Mouse (Mus musculus): ENCODE results near the gene Itgb2l. TPM values are rescaled to one million over a fixed set of nuclear protein-coding genes. Genes with fewer than 3 reads are reported as not detected.

The Itgb2l gene
- polyA plus RNA-seq, 1 experiment, result 0.07 TPM

GRCm38 (mm10) chr16:96426671-96427070, 16.7 kb downstream of the Itgb2l start:
- no peak overlapping the region for H3K4me2 ChIP-seq (ENCODE audit: low read depth)
- no peaks in the 10 kb centered on the region for H3K27me3 ChIP-seq (ENCODE audit: control insufficient read depth, insufficient read depth, insufficient read length)
- H3K79me2 ChIP-seq (ENCODE audit: control insufficient read depth, insufficient read depth), result no peaks in the 10 kb centered on the region
- H3K36me3 ChIP-seq (ENCODE audit: control insufficient read depth, insufficient read depth), result no peaks in the 10 kb centered on the region
- no peak for TF ChIP-seq POLR2A (IDR thresholded peaks at IDR 0.05; ENCODE audit: insufficient read length, low read depth)
- TF ChIP-seq REST (IDR thresholded peaks at IDR 0.05; ENCODE audit: insufficient read depth, insufficient read length), result no peak
- no peak for TF ChIP-seq E2F4 (IDR thresholded peaks at IDR 0.05; ENCODE audit: insufficient read depth)
- TF ChIP-seq TCF12 (IDR thresholded peaks at IDR 0.05; ENCODE audit: insufficient read depth, poor library complexity, severe bottlenecking), result no peak
- no peak for TF ChIP-seq MAX (IDR thresholded peaks at IDR 0.05; ENCODE audit: low read depth)
- TF ChIP-seq MYOD1 (IDR thresholded peaks at IDR 0.05; ENCODE audit: control insufficient read depth in 1 of 3, insufficient read length in 2 of 3, low read depth in 2 of 3), result no peak
- TF ChIP-seq CEBPB (IDR thresholded peaks at IDR 0.05; ENCODE audit: insufficient read depth, poor library complexity, severe bottlenecking), result no peak
- no peak for TF ChIP-seq USF1 (IDR thresholded peaks at IDR 0.05; ENCODE audit: low read depth)
- no peak for TF ChIP-seq POLR2AphosphoS2 (IDR thresholded peaks at IDR 0.05; ENCODE audit: insufficient read length, low read depth)
- no peak overlapping the region for H3K4me3 ChIP-seq
- H3ac ChIP-seq (ENCODE audit: control insufficient read depth, insufficient read length), result no peak overlapping the region

- Histone ChIP-seq H3ac (ENCODE audit: control insufficient read depth, insufficient read length) (no peak overlapping the region), H3K27me3 (ENCODE audit: control insufficient read depth, insufficient read depth, insufficient read length) (no peaks in the 10 kb centered on the region), H3K36me3 (ENCODE audit: control insufficient read depth, insufficient read depth) (no peaks in the 10 kb centered on the region), H3K4me2 (ENCODE audit: low read depth) (no peak overlapping the region), H3K4me3 (no peak overlapping the region), H3K79me2 (ENCODE audit: control insufficient read depth, insufficient read depth) (no peaks in the 10 kb centered on the region)
- TF ChIP-seq E2F4 (IDR thresholded peaks at IDR 0.05; ENCODE audit: insufficient read depth) (no peak), MYOD1 (IDR thresholded peaks at IDR 0.05; ENCODE audit: control insufficient read depth in 1 of 3, insufficient read length in 2 of 3, low read depth in 2 of 3) (no peak), TCF3 (IDR thresholded peaks at IDR 0.05; ENCODE audit: insufficient read length, low read depth) (no peak), POLR2A (IDR thresholded peaks at IDR 0.05; ENCODE audit: insufficient read length, low read depth) (no peak), POLR2AphosphoS2 (IDR thresholded peaks at IDR 0.05; ENCODE audit: insufficient read length, low read depth) (no peak), TCF12 (IDR thresholded peaks at IDR 0.05; ENCODE audit: insufficient read depth, poor library complexity, severe bottlenecking) (no peak), USF1 (IDR thresholded peaks at IDR 0.05; ENCODE audit: low read depth) (no peak), CEBPB (IDR thresholded peaks at IDR 0.05; ENCODE audit: insufficient read depth, poor library complexity, severe bottlenecking) (no peak), SRF (IDR thresholded peaks at IDR 0.05; ENCODE audit: control insufficient read depth, insufficient read length, low read depth) (no peak), MAX (IDR thresholded peaks at IDR 0.05; ENCODE audit: low read depth) (no peak), MYOG (IDR thresholded peaks at IDR 0.05; ENCODE audit: control insufficient read depth in 1 of 3, insufficient read depth in 1 of 3, insufficient read length in 2 of 3, low read depth in 2 of 3) (no peak), REST (IDR thresholded peaks at IDR 0.05; ENCODE audit: insufficient read depth, insufficient read length) (no peak)
Measured at GRCm38 (mm10) chr16:96425044-96425443, 18.4 kb downstream of the Itgb2l start.

GRCm38 (mm10) chr16:96408064-96408465, 35.4 kb downstream of the Itgb2l start:
- no peak for TF ChIP-seq MAX (IDR thresholded peaks at IDR 0.05; ENCODE audit: low read depth)
- no peak for TF ChIP-seq TCF3 (IDR thresholded peaks at IDR 0.05; ENCODE audit: insufficient read length, low read depth)
- no peak for TF ChIP-seq E2F4 (IDR thresholded peaks at IDR 0.05; ENCODE audit: insufficient read depth)
- no peak for TF ChIP-seq SRF (IDR thresholded peaks at IDR 0.05; ENCODE audit: control insufficient read depth, insufficient read length, low read depth)
- TF ChIP-seq MYOG (IDR thresholded peaks at IDR 0.05; ENCODE audit: control insufficient read depth in 1 of 3, insufficient read depth in 1 of 3, insufficient read length in 2 of 3, low read depth in 2 of 3), result no peak
- TF ChIP-seq TCF12 (IDR thresholded peaks at IDR 0.05; ENCODE audit: insufficient read depth, poor library complexity, severe bottlenecking), result no peak
- no peak for TF ChIP-seq REST (IDR thresholded peaks at IDR 0.05; ENCODE audit: insufficient read depth, insufficient read length)
- TF ChIP-seq POLR2AphosphoS2 (IDR thresholded peaks at IDR 0.05; ENCODE audit: insufficient read length, low read depth), result no peak
- no peak for TF ChIP-seq POLR2A (IDR thresholded peaks at IDR 0.05; ENCODE audit: insufficient read length, low read depth)
- no peak for TF ChIP-seq MYOD1 (IDR thresholded peaks at IDR 0.05; ENCODE audit: control insufficient read depth in 1 of 3, insufficient read length in 2 of 3, low read depth in 2 of 3)
- TF ChIP-seq CEBPB (IDR thresholded peaks at IDR 0.05; ENCODE audit: insufficient read depth, poor library complexity, severe bottlenecking), result no peak
- no peak for TF ChIP-seq USF1 (IDR thresholded peaks at IDR 0.05; ENCODE audit: low read depth)
- no peaks in the 10 kb centered on the region for H3K36me3 ChIP-seq (ENCODE audit: control insufficient read depth, insufficient read depth)
- H3K27me3 ChIP-seq (ENCODE audit: control insufficient read depth, insufficient read depth, insufficient read length), result no peaks in the 10 kb centered on the region
- H3K4me2 ChIP-seq (ENCODE audit: low read depth), result no peak overlapping the region
- no peak overlapping the region for H3K4me3 ChIP-seq
- H3ac ChIP-seq (ENCODE audit: control insufficient read depth, insufficient read length), result no peak overlapping the region
- H3K79me2 ChIP-seq (ENCODE audit: control insufficient read depth, insufficient read depth), result no peaks in the 10 kb centered on the region

GRCm38 (mm10) chr16:96406312-96406711, 37.1 kb downstream of the Itgb2l start:
- no peak overlapping the region for H3ac ChIP-seq (ENCODE audit: control insufficient read depth, insufficient read length)
- no peak overlapping the region for H3K4me3 ChIP-seq
- H3K4me2 ChIP-seq (ENCODE audit: low read depth), result no peak overlapping the region
- no peaks in the 10 kb centered on the region for H3K27me3 ChIP-seq (ENCODE audit: control insufficient read depth, insufficient read depth, insufficient read length)
- H3K79me2 ChIP-seq (ENCODE audit: control insufficient read depth, insufficient read depth), result no peaks in the 10 kb centered on the region
- TF ChIP-seq SRF (IDR thresholded peaks at IDR 0.05; ENCODE audit: control insufficient read depth, insufficient read length, low read depth), result no peak
- no peak for TF ChIP-seq POLR2A (IDR thresholded peaks at IDR 0.05; ENCODE audit: insufficient read length, low read depth)
- TF ChIP-seq POLR2AphosphoS2 (IDR thresholded peaks at IDR 0.05; ENCODE audit: insufficient read length, low read depth), result no peak
- TF ChIP-seq USF1 (IDR thresholded peaks at IDR 0.05; ENCODE audit: low read depth), result no peak
- TF ChIP-seq MAX (IDR thresholded peaks at IDR 0.05; ENCODE audit: low read depth), result no peak
- no peak for TF ChIP-seq MYOG (IDR thresholded peaks at IDR 0.05; ENCODE audit: control insufficient read depth in 1 of 3, insufficient read depth in 1 of 3, insufficient read length in 2 of 3, low read depth in 2 of 3)
- TF ChIP-seq E2F4 (IDR thresholded peaks at IDR 0.05; ENCODE audit: insufficient read depth), result no peak
- H3K36me3 ChIP-seq (ENCODE audit: control insufficient read depth, insufficient read depth), result no peaks in the 10 kb centered on the region

- Histone ChIP-seq H3K4me2 (ENCODE audit: low read depth) (no peak overlapping the region), H3K79me2 (ENCODE audit: control insufficient read depth, insufficient read depth) (no peaks in the 10 kb centered on the region), H3K27me3 (ENCODE audit: control insufficient read depth, insufficient read depth, insufficient read length) (no peaks in the 10 kb centered on the region), H3K4me3 (no peak overlapping the region), H3K36me3 (ENCODE audit: control insufficient read depth, insufficient read depth) (no peaks in the 10 kb centered on the region), H3ac (ENCODE audit: control insufficient read depth, insufficient read length) (no peak overlapping the region)
- no peak for TF ChIP-seq CEBPB (IDR thresholded peaks at IDR 0.05; ENCODE audit: insufficient read depth, poor library complexity, severe bottlenecking)
- no peak for TF ChIP-seq TCF3 (IDR thresholded peaks at IDR 0.05; ENCODE audit: insufficient read length, low read depth)
- TF ChIP-seq USF1 (IDR thresholded peaks at IDR 0.05; ENCODE audit: low read depth), result no peak
- no peak for TF ChIP-seq E2F4 (IDR thresholded peaks at IDR 0.05; ENCODE audit: insufficient read depth)
- no peak for TF ChIP-seq MYOD1 (IDR thresholded peaks at IDR 0.05; ENCODE audit: control insufficient read depth in 1 of 3, insufficient read length in 2 of 3, low read depth in 2 of 3)
- TF ChIP-seq POLR2AphosphoS2 (IDR thresholded peaks at IDR 0.05; ENCODE audit: insufficient read length, low read depth), result no peak
- no peak for TF ChIP-seq MYOG (IDR thresholded peaks at IDR 0.05; ENCODE audit: control insufficient read depth in 1 of 3, insufficient read depth in 1 of 3, insufficient read length in 2 of 3, low read depth in 2 of 3)
- no peak for TF ChIP-seq MAX (IDR thresholded peaks at IDR 0.05; ENCODE audit: low read depth)
- TF ChIP-seq SRF (IDR thresholded peaks at IDR 0.05; ENCODE audit: control insufficient read depth, insufficient read length, low read depth), result no peak
- TF ChIP-seq POLR2A (IDR thresholded peaks at IDR 0.05; ENCODE audit: insufficient read length, low read depth), result no peak
- no peak for TF ChIP-seq REST (IDR thresholded peaks at IDR 0.05; ENCODE audit: insufficient read depth, insufficient read length)
- no peak for TF ChIP-seq TCF12 (IDR thresholded peaks at IDR 0.05; ENCODE audit: insufficient read depth, poor library complexity, severe bottlenecking)
Measured at GRCm38 (mm10) chr16:96402294-96402693, 41.1 kb downstream of the Itgb2l start.

Measured in myocyte (in vitro differentiated cells).